Mouse (Mus musculus): Measurements from ENCODE around the gene Vmn1r214.

GRCm38 (mm10) chr13:23069312-23069711 is 39.1 kb downstream of the Vmn1r214 start:
- no peak for TF ChIP-seq CTCF (IDR thresholded peaks at IDR 0.05; ENCODE audit: control insufficient read depth, insufficient read depth, insufficient read length)
- no peak for TF ChIP-seq MAX (IDR thresholded peaks at IDR 0.05)

All from C2C12 (cell line).